Mouse (Mus musculus) midbrain, embryonic 11.5 days (tissue): ENCODE measurements around the gene Gm45711. TPM values are rescaled to one million over a fixed set of nuclear protein-coding genes. Genes with fewer than 3 reads are reported as not detected.
"Not testable (repeated sequence)": the region's sequence is repeated elsewhere in the genome, so short reads cannot be mapped to it uniquely, and the experiment has no call there.

Source experiments
- ATAC-seq: fragments of 200-750 bp; cut with Nextera tagmentation; 2 replicates; pipeline ENCODE4 v1.8.0; 2017; ENCODE audit warnings: moderate TSS enrichment, moderate library complexity; ENCODE audit not compliant: low FRiP score
- DNase-seq: peaks from one replicate; pipeline ENCODE4 v3.0.0; 2015; ENCODE audit warnings: low spot score; ENCODE audit errors: missing footprints
- H3K27ac ChIP-seq: fragments of 300-500 bp; sonication (generic); 2 replicates; pipeline ENCODE4 v1.5.1; 2014; ENCODE audit warnings: low read depth, low read length
- H3K27me3 ChIP-seq: fragments of 300-500 bp; sonication (generic); 2 replicates; pipeline ENCODE4 v1.6.1; 2014; ENCODE audit warnings: mild to moderate bottlenecking, low read length, moderate library complexity, mixed read lengths; ENCODE audit not compliant: control insufficient read depth, insufficient read depth
- H3K36me3 ChIP-seq: fragments of 300-500 bp; sonication (generic); 2 replicates; pipeline ENCODE4 v1.6.1; 2014; ENCODE audit warnings: mild to moderate bottlenecking, low read length, moderate library complexity, mixed read lengths; ENCODE audit not compliant: control insufficient read depth, insufficient read depth
- H3K4me1 ChIP-seq: fragments of 300-500 bp; sonication (generic); 2 replicates; pipeline ENCODE4 v1.6.1; 2014; ENCODE audit warnings: low read length; ENCODE audit not compliant: control insufficient read depth, insufficient read depth
- H3K4me2 ChIP-seq: fragments of 300-500 bp; sonication (generic); 2 replicates; pipeline ENCODE4 v1.6.1; 2014; ENCODE audit warnings: mild to moderate bottlenecking, moderate library complexity
- H3K4me3 ChIP-seq: fragments of 300-500 bp; sonication (generic); 2 replicates; pipeline ENCODE4 v1.5.1; 2014; ENCODE audit warnings: low read depth, low read length
- H3K9ac ChIP-seq: fragments of 300-500 bp; sonication (generic); 2 replicates; pipeline ENCODE4 v1.6.1; 2014; ENCODE audit warnings: low read length
- H3K9me3 ChIP-seq: fragments of 300-500 bp; sonication (generic); 2 replicates; pipeline ENCODE4 v1.6.1; 2016; ENCODE audit warnings: low read length; ENCODE audit not compliant: control insufficient read depth
- WGBS: fragments of 180-500 bp; shearing (Covaris S2); extraction: QIAGEN DNeasy Blood & Tissue Kit; methylation state at CpG from one replicate; pipeline ENCODE4 v1.1.7; 2014; 5-methylcytosine and 5-hydroxymethylcytosine counted together
- polyA plus RNA-seq: library from polyadenylated mRNA; unstranded; fragments of >200 nt; fragmentation: Nextera tagmentation; extraction: Ambion mirVana; gene quantifications from 2 replicates; pipeline ENCODE4 v1.2.1, GENCODE M21; 2014

The Gm45711 gene
- polyA plus RNA-seq, 1 experiment from 2014 or later, result not detected

DNA sequence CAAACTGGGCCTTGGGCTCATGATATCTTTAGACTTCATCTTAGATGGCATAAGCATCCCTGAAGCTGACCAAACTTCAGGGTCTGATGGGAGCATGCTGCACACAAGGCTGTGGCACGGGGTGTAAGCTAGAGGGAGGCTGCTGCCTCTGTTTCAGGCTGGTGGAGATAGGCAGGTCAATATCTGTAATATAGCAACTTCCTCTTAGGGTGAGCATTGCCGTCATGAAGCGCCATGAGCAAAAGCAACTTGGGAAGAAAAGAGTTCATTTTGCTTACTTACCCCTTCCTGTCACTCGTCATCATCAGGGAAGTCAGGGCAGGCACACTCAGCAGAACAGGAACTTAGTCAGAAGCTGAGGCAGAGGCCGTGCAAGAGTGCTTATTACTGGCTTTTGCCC, 23.9 kb upstream of the Gm45711 start:
- no peak overlapping the region for H3K27ac ChIP-seq
- no peak overlapping the region for H3K4me3 ChIP-seq
- 81% methylated on average over 5 of the region's 5 CpGs for WGBS
- no peak for ATAC-seq
- H3K9ac ChIP-seq, result no peak overlapping the region
- no peaks in the 10 kb centered on the region for H3K9me3 ChIP-seq
- no peaks in the 10 kb centered on the region for H3K4me1 ChIP-seq
- no peak for DNase-seq
- H3K36me3 ChIP-seq, result no peaks in the 10 kb centered on the region
- no peaks in the 10 kb centered on the region for H3K27me3 ChIP-seq
- H3K4me2 ChIP-seq, result no peak overlapping the region

DNA sequence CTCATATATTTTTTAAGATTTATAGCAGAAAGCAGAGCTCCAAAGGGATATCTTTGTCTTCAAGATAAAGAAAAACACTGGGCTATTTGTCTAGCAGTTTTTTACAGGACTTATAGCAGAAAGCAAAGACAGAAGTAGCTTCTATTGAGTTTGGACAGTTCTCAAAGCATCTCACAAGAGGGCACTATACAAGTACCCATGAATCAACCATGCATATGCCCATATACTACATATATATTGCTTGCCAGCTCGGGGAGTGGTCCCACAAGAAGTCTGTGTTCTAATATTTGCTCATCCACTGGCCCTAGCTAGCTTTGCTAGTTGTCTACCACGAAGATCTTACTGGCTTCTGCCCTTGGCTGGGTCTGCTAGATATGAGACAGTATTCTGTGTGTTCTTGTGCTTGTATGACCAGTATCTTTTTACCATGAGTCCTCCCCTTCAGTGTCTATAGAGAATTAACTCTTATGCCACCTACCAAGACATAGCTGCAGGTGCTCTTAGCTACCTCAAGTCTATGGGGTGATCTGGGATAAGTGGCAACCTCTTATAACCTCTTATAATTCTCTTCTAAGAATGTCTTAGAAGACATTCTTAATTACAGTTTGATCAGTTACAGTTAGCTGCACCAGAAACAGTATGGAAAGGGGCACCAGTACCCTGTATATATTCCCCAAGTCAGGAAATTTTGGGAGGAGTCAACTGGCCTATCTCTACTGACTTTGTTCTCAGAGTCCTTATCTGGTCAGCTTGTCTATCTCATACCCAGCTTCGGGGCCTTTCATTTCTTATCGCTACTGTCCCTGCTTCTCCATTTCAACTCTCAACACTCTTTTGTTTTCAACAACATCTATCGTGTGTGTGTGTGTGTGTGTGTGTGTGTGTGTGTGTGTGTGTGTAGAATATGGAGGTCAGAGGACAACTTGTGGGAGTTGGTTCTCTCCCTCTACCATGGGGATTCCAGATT, 23.1 kb upstream of the Gm45711 start:
- H3K27ac ChIP-seq, result no peak overlapping the region
- no peak overlapping the region for H3K4me2 ChIP-seq
- H3K9ac ChIP-seq, result no peak overlapping the region
- H3K9me3 ChIP-seq, result no peaks in the 10 kb centered on the region
- WGBS, result 82% methylated on average over 5 of the region's 5 CpGs
- H3K27me3 ChIP-seq, result no peaks in the 10 kb centered on the region
- DNase-seq (no peak), ATAC-seq (no peak)
- no peak overlapping the region for H3K4me3 ChIP-seq
- H3K4me1 ChIP-seq, result no peaks in the 10 kb centered on the region
- no peaks in the 10 kb centered on the region for H3K36me3 ChIP-seq

DNA sequence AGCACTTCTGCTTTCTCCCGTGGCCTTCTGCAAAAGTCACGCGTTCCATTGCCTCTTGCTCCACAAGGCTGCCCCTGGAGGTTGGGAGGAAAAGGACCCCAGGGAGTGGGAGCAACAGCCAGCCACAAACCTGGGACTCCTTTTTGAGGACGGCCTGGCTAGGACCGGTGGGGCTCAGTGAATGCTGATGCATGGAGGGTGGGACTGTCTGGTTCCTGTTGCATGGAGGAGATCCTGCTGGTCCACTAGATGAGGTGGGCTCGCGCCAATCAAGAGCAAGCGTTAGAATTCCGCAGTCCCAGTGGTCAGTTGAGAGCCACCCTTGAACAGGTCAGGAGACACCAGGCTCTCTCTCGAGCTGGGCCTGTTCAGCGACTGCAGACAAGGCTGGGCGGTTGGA, 12.0 kb upstream of the Gm45711 start, which contains the start of gene Cmtm2b:
TSS of gene Cmtm2b (plus strand) at position 301 of the 400 bp plus-strand sequence.
- 87% methylated on average over 12 of the region's 12 CpGs for WGBS
- ATAC-seq, H3K27me3 ChIP-seq, H3K4me3 ChIP-seq, H3K27ac ChIP-seq, H3K4me2 ChIP-seq, H3K9me3 ChIP-seq, H3K4me1 ChIP-seq, H3K36me3 ChIP-seq, DNase-seq, H3K9ac ChIP-seq: not testable (repeated sequence)

DNA sequence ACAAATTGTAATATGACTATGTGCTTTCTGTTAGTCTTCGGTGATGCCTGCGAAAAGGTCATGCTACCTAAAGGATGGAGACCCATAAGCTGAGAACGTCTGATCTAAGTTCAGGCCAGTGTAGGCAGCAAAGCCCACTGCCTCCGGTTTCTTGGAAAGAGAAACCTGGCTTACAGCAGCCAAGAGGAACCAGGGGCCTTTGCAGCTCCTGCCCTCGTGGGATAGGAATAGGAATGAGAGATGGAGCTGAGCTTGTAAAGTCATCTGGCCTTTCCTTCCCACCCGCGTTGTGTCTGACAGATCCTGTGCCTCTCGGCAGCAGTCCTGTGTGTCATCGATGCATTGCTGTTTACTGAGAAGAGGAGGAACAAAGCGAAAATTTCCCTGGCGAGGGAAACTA, 11.4 kb upstream of the Gm45711 start, which contains the start of gene Gm11020:
TSS of gene Gm11020 (plus strand) at position 301 of the 400 bp plus-strand sequence.
- not testable (repeated sequence) for ATAC-seq, H3K9ac ChIP-seq, H3K27me3 ChIP-seq, H3K4me3 ChIP-seq, H3K9me3 ChIP-seq, H3K27ac ChIP-seq, H3K4me1 ChIP-seq, DNase-seq, H3K4me2 ChIP-seq, H3K36me3 ChIP-seq
- WGBS, result 87% methylated on average over 9 of the region's 11 CpGs

DNA sequence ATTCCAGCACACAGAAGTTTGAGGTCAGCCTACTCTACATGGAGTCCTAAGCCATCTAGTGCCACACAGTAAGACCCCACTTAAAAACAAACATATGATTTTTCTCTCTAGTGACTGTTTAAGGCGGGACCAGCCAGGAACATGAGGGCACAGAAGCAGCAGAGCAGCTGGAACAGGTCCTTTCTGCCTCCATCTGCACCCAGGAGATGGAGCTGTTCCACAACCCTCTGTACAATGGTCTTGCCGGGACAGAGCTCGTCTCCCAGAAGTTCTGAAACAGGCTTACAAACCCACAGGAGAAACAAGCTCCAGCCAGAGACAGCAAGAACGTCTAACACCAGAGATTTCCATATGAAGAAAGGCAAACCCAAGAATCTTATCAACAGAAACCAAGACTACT, 3.4 kb upstream of the Gm45711 start:
- H3K27ac ChIP-seq, result no peak overlapping the region
- no peaks in the 10 kb centered on the region for H3K9me3 ChIP-seq
- H3K4me2 ChIP-seq, result no peak overlapping the region
- H3K9ac ChIP-seq, result no peak overlapping the region
- H3K27me3 ChIP-seq, result no peaks in the 10 kb centered on the region
- 75% methylated on average over 4 of the region's 4 CpGs for WGBS
- no peaks in the 10 kb centered on the region for H3K4me1 ChIP-seq
- no peak for DNase-seq
- no peak overlapping the region for H3K4me3 ChIP-seq
- no peak for ATAC-seq
- no peaks in the 10 kb centered on the region for H3K36me3 ChIP-seq

DNA sequence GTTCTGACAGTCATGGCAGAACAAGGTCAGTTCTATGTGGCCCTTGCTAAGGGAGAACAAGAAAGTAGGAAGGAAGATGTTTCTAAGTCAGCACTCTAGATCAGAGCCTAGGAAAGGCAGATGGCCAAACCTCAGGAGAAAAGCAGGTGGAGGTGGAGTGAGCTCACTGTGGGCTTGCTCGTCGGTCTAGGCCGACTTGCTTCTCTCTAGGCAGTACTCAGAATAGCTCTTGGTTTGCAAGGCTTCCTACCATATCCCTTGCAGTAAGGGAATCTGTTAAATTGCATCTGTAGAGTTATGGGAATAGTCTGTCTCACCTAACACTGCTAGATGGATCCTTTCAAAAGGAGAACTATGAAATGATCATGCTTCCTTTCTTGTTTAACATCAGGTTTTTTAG, 2.1 kb upstream of the Gm45711 start:
- H3K4me1 ChIP-seq, H3K36me3 ChIP-seq, H3K27me3 ChIP-seq, H3K4me3 ChIP-seq, H3K27ac ChIP-seq, H3K9me3 ChIP-seq, DNase-seq, H3K4me2 ChIP-seq, H3K9ac ChIP-seq, ATAC-seq: not testable (repeated sequence)
- WGBS, result 80% methylated on average over 3 of the region's 3 CpGs

DNA sequence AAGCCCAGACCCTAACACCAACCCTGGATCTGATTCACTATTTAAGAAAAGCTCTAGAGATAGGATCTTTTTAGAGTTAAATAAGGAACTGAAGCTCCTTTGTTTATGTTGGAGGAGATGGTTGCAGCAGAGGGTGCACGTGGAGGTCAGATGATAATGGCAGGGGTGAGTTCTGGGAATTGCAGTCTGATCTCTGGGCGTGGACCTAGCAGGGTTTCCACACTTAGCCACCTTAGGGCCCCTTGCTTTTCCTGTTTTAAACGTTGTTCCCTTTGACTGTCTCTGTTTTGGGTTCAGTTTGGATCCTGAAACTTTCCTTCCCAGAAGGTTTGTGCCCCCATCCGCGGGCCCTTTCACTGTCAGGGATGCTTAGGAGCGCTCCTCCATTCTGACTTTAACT, 1.5 kb downstream of the Gm45711 start:
- H3K4me1 ChIP-seq, H3K9ac ChIP-seq, H3K4me3 ChIP-seq, H3K27me3 ChIP-seq, DNase-seq, H3K9me3 ChIP-seq, H3K36me3 ChIP-seq, H3K4me2 ChIP-seq, H3K27ac ChIP-seq, ATAC-seq: not testable (repeated sequence)
- 73% methylated on average over 6 of the region's 6 CpGs for WGBS

DNA sequence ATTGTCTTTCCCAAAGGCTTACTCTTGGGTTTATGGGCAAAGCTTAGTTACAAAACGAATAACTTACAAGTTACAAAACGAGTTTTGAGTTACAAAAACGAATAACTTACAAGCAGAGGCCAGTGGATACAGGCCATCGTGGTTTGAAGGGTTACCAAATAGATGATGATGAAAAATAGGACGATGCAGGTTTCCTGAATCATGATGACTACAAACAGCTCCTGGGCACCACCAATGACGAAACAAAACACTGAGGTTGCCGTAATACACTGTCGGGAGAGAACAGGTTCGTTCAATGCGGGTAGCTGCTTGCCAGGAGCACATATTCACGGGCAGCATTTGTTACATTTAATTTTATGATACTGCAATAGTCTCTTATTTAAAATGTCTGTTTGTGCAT, 4.9 kb downstream of the Gm45711 start:
- H3K9me3 ChIP-seq, result no peaks in the 10 kb centered on the region
- 87% methylated on average over 11 of the region's 11 CpGs for WGBS
- DNase-seq, result no peak
- ATAC-seq, result no peak
- no peaks in the 10 kb centered on the region for H3K36me3 ChIP-seq
- no peaks in the 10 kb centered on the region for H3K27me3 ChIP-seq
- no peak overlapping the region for H3K4me2 ChIP-seq
- H3K27ac ChIP-seq, result no peak overlapping the region
- H3K4me3 ChIP-seq, result no peak overlapping the region
- H3K9ac ChIP-seq, result no peak overlapping the region
- H3K4me1 ChIP-seq, result peaks cover 6% of the 10 kb centered on the region

DNA sequence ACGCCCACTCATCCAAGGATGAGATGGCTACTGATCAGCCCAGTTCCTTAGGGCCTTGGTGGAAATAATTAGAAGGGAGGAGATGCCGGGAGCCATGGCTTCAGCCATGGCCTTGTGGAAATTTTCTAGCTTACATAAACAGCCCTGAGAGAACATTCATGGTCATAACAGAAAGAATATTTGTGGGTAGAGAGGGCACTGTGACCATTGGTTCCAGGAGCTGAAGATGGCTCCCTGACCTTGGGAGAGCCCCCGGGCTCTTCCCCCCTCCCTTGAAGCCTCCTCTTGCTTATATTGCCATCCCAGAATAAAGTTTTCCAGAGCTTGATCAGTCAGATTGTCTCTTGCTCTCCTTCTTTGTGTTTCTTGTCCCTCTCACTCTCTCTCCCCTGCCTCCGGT, 7.3 kb downstream of the Gm45711 start:
- 89% methylated on average over 4 of the region's 4 CpGs for WGBS
- ATAC-seq, DNase-seq: not testable (repeated sequence)

More for the DNA sequence above, 7.3 kb downstream of the Gm45711 start:
- not testable (repeated sequence) for H3K9me3 ChIP-seq, H3K27ac ChIP-seq, H3K36me3 ChIP-seq, H3K9ac ChIP-seq, H3K27me3 ChIP-seq, H3K4me1 ChIP-seq, H3K4me2 ChIP-seq, H3K4me3 ChIP-seq
